24 mouse cellular contexts compared by ENCODE assay signal in the genomic region with DNA sequence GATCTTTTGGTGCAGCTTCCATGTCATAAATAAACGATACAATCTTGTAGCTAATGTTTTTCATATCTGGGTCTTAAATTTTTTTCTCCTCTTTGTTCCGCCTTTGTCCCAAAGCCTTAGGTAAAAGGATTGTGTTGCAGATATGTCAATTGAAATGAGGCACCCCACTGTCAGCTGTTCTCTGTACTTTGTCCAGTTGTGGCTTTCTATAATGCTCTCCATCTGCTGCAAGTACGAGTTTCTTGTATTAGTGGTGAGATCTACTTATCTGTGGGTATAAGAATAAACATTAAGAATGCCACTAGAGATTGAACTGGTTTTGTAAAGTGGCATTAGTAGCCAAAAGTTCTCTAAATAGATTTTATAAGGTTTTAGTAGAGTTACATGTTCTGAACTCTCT.
DNase-seq lines count a peak whose midpoint lies in the region; ATAC-seq and TF ChIP-seq lines count a peak whose summit lies in the region.
"Had no signal": no experiment of that assay in that cellular context is flagged by ENCODE, and none has a peak within 500 bp of the region (broad histone marks: within the 10 kb centered on the region; RNA-seq: fewer than 3 reads in every experiment).

No protein-coding gene starts in this region.

- no peak overlapping the region for H3K4me2 ChIP-seq in embryonic facial prominence, embryonic 14.5 days (ENCODE audit: low read depth, low read length)
- H3K4me2 ChIP-seq in limb, embryonic 14.5 days (replicated peaks; ENCODE audit: low read depth, low read length, severe bottlenecking), result no peak overlapping the region
- H3K4me2 ChIP-seq: embryonic facial prominence, embryonic 12.5 days; embryonic facial prominence, embryonic 15.5 days; forebrain, embryonic 13.5 days; forebrain, embryonic 15.5 days had no signal

- no peak for TF ChIP-seq CTCF in brain, embryonic 14.5 days (IDR thresholded peaks at IDR 0.05; ENCODE audit: borderline replicate concordance, extremely low read depth, insufficient read depth, insufficient read length)

- H3K9me3 ChIP-seq in embryonic facial prominence, embryonic 14.5 days (ENCODE audit: control insufficient read depth, low read length), result no peaks in the 10 kb centered on the region
- H3K9me3 ChIP-seq in embryonic facial prominence, embryonic 10.5 days, result no peaks in the 10 kb centered on the region
- H3K9me3 ChIP-seq in limb, embryonic 14.5 days (ENCODE audit: control insufficient read depth, low read length), result no peaks in the 10 kb centered on the region
- no peaks in the 10 kb centered on the region for H3K9me3 ChIP-seq in limb, embryonic 10.5 days (replicated peaks)
- H3K9me3 ChIP-seq: embryonic facial prominence, embryonic 12.5 days; embryonic facial prominence, embryonic 15.5 days; forebrain, embryonic 13.5 days; forebrain, embryonic 15.5 days had no signal

- H3K4me3 ChIP-seq in embryonic facial prominence, embryonic 14.5 days (ENCODE audit: low read depth, low read length), result no peak overlapping the region
- H3K4me3 ChIP-seq in embryonic facial prominence, embryonic 10.5 days, result no peak overlapping the region
- no peak overlapping the region for H3K4me3 ChIP-seq in limb, embryonic 14.5 days (replicated peaks; ENCODE audit: low read length)
- H3K4me3 ChIP-seq in limb, embryonic 10.5 days, result no peak overlapping the region
- H3K4me3 ChIP-seq: embryonic facial prominence, embryonic 12.5 days; embryonic facial prominence, embryonic 15.5 days; forebrain, embryonic 13.5 days; forebrain, embryonic 15.5 days had no signal

- peak; percentile 33; the same call in 1 of the 2 replicates for ATAC-seq in embryonic facial prominence, embryonic 14.5 days (ENCODE audit: low read depth)
- peak; percentile 63; the same call in 1 of the 2 replicates for ATAC-seq in limb, embryonic 14.5 days (ENCODE audit: low FRiP score, low read depth)
- ATAC-seq: activated CD4-positive, CD25-positive, alpha-beta regulatory T cell, adult 4 months; forebrain, embryonic 13.5 days; forebrain, embryonic 15.5 days; forebrain, postnatal 0 days; Patski had no signal

- DNase-seq in embryonic facial prominence, embryonic 14.5 days (ENCODE audit: low spot score), result peak; percentile 60
- DNase-seq in embryonic facial prominence, embryonic 10.5 days (ENCODE audit: low spot score), result no peak
- DNase-seq in limb, embryonic 14.5 days (ENCODE audit: low spot score), result peak; percentile 12
- no peak for DNase-seq in limb, embryonic 10.5 days (ENCODE audit: low spot score)
- peak; percentile 2 for DNase-seq in brain, embryonic 14.5 days (ENCODE audit: low read depth)
- no peak for DNase-seq in retina, embryonic 14.5 days (ENCODE audit: low spot score)
- DNase-seq in retina, postnatal 1 day, result no peak
- DNase-seq: adrenal gland, adult 8-10 months; adrenal gland, postnatal 14 days; adrenal gland, postnatal 36 days; cerebellum, adult 11 months; cerebellum, adult 18-20 months; cerebellum, adult 8-10 months; cerebellum, adult 9-11 months; cerebellum, postnatal 14 days; cerebellum, postnatal 36 days; embryo, embryonic 11 days; forebrain, postnatal 0 days had no signal

- no peaks in the 10 kb centered on the region for H3K4me1 ChIP-seq in embryonic facial prominence, embryonic 14.5 days (ENCODE audit: control insufficient read depth, insufficient read depth, low read length)
- H3K4me1 ChIP-seq in embryonic facial prominence, embryonic 10.5 days, result no peaks in the 10 kb centered on the region
- H3K4me1 ChIP-seq in limb, embryonic 14.5 days (ENCODE audit: control insufficient read depth, insufficient read depth, low read length), result no peaks in the 10 kb centered on the region
- H3K4me1 ChIP-seq in limb, embryonic 10.5 days, result no peaks in the 10 kb centered on the region
- H3K4me1 ChIP-seq: embryonic facial prominence, embryonic 12.5 days; embryonic facial prominence, embryonic 15.5 days; forebrain, embryonic 13.5 days; forebrain, embryonic 15.5 days had no signal

- H3K9ac ChIP-seq in embryonic facial prominence, embryonic 14.5 days (ENCODE audit: low read depth, low read length), result no peak overlapping the region
- no peak overlapping the region for H3K9ac ChIP-seq in limb, embryonic 14.5 days (ENCODE audit: low read depth, low read length, severe bottlenecking)
- H3K9ac ChIP-seq: embryonic facial prominence, embryonic 12.5 days; embryonic facial prominence, embryonic 15.5 days; forebrain, embryonic 13.5 days; forebrain, embryonic 15.5 days; forebrain, postnatal 0 days had no signal

- 51% methylated on average over 3 of the region's 3 CpGs for WGBS in embryonic facial prominence, embryonic 14.5 days
- 82% methylated on average over 3 of the region's 3 CpGs for WGBS in embryonic facial prominence, embryonic 10.5 days
- 70% methylated on average over 3 of the region's 3 CpGs for WGBS in limb, embryonic 14.5 days
- 85% methylated on average over 3 of the region's 3 CpGs for WGBS in limb, embryonic 10.5 days

- H3K27me3 ChIP-seq in embryonic facial prominence, embryonic 14.5 days (replicated peaks; ENCODE audit: control insufficient read depth, insufficient read depth, low read length), result no peaks in the 10 kb centered on the region
- no peaks in the 10 kb centered on the region for H3K27me3 ChIP-seq in embryonic facial prominence, embryonic 10.5 days (replicated peaks; ENCODE audit: low read depth, poor library complexity, severe bottlenecking)
- no peaks in the 10 kb centered on the region for H3K27me3 ChIP-seq in limb, embryonic 14.5 days (ENCODE audit: control insufficient read depth, insufficient read depth, low read length)
- H3K27me3 ChIP-seq in limb, embryonic 10.5 days (ENCODE audit: low read depth, poor library complexity, severe bottlenecking), result no peaks in the 10 kb centered on the region
- H3K27me3 ChIP-seq: embryonic facial prominence, embryonic 12.5 days; embryonic facial prominence, embryonic 15.5 days; forebrain, embryonic 13.5 days; forebrain, embryonic 15.5 days had no signal

- H3K36me3 ChIP-seq in embryonic facial prominence, embryonic 14.5 days (ENCODE audit: control insufficient read depth, insufficient read depth, low read length), result no peaks in the 10 kb centered on the region
- no peaks in the 10 kb centered on the region for H3K36me3 ChIP-seq in embryonic facial prominence, embryonic 10.5 days (replicated peaks)
- H3K36me3 ChIP-seq in limb, embryonic 14.5 days (ENCODE audit: control insufficient read depth, insufficient read depth, low read length), result no peaks in the 10 kb centered on the region
- H3K36me3 ChIP-seq in limb, embryonic 10.5 days, result no peaks in the 10 kb centered on the region
- H3K36me3 ChIP-seq: embryonic facial prominence, embryonic 12.5 days; embryonic facial prominence, embryonic 15.5 days; forebrain, embryonic 15.5 days had no signal

- TF ChIP-seq POLR2A in limb, embryonic 14.5 days (IDR thresholded peaks at IDR 0.05; ENCODE audit: borderline replicate concordance, extremely low read depth, insufficient read depth, insufficient read length), result no peak
- TF ChIP-seq POLR2A in brain, embryonic 14.5 days (IDR thresholded peaks at IDR 0.05; ENCODE audit: borderline replicate concordance, extremely low read depth, insufficient read depth, insufficient read length, poor library complexity, severe bottlenecking), result no peak

- H3K27ac ChIP-seq in embryonic facial prominence, embryonic 14.5 days (replicated peaks; ENCODE audit: low read depth, low read length), result no peak overlapping the region
- H3K27ac ChIP-seq in embryonic facial prominence, embryonic 10.5 days (replicated peaks), result no peak overlapping the region
- no peak overlapping the region for H3K27ac ChIP-seq in limb, embryonic 14.5 days (replicated peaks; ENCODE audit: low read depth, low read length)
- no peak overlapping the region for H3K27ac ChIP-seq in limb, embryonic 10.5 days
- H3K27ac ChIP-seq: embryonic facial prominence, embryonic 12.5 days; embryonic facial prominence, embryonic 15.5 days; forebrain, embryonic 13.5 days; forebrain, embryonic 15.5 days had no signal

Comparison
In these comparisons a context has a peak if more than half of its experiments do, and no peak if none do; other contexts are left out.
1. DNase-seq: peak in embryonic facial prominence, embryonic 14.5 days (single experiment), limb, embryonic 14.5 days (single experiment) and brain, embryonic 14.5 days (single experiment); none in embryonic facial prominence, embryonic 10.5 days (single experiment), limb, embryonic 10.5 days (single experiment), retina, embryonic 14.5 days (single experiment) and retina, postnatal 1 day (single experiment).